Mouse (Mus musculus) liver, adult (tissue): ENCODE measurements around the gene Kcnq1.

ENCODE experiments used
- GATA4 ChIP-seq: IDR thresholded peaks from 2 replicates; pipeline ENCODE4 v1.6.1; 2014; ENCODE audit warnings: mild to moderate bottlenecking, low read length; ENCODE audit not compliant: insufficient replicate concordance

The Kcnq1 gene

DNA sequence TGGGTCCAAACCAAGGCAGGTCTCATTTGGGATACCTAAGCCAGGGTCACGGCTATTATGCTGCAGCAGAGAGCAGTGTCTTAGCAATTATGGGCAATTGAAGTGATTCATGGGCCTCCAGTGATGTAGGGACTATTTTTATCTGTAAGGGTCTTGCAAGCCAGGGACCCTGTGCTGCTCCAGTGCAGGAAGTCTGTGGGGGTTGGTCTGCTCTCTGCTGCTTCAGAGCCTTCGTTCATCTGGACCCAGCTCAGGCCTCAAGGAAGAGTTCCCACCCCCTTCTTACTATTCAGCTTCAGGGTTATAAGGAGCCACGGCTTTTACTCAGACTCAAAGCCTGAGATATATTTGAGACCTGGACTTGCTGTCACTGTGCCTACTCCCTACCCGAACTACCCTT, 227.4 kb downstream of the Kcnq1 start:
- no peak for TF ChIP-seq GATA4

GRCm38 (mm10) chr7:143338690-143339089, 232.5 kb downstream of the Kcnq1 start:
- TF ChIP-seq GATA4 = no peak

GRCm38 (mm10) chr7:143340601-143341281, 234.6 kb downstream of the Kcnq1 start:
- no peak for TF ChIP-seq GATA4

DNA sequence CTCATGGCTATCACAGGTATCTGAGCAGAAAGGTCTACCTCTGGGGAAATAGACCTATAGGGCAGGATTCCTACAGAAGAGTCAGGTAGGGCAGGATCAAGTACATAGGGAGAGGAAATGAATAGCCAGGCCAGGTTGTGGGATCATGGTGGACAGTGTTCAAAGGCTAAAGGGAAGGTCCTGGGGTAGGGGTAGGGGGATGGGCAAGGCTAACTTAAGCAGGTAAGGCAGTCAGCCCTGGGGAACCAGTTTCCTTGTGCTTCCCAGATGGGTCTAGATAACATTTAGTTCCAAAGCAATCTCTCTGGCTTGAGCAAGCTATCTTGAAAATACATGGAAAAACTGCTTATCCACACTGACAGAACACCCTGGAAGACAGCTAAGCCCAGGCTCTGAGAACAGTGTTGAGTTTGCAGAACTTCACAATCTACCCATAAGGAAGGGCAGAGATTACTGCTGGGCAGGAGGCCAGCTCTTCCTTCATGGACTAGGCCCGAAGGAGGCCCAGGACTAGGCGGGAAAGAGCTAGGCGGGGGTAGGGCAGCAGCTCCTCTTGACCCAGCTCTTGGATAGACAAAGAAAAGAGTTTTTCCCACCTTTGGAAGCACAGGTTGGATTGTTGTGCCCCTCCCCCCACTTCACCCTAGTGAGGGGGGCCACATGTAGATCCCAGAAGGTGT, 235.3 kb downstream of the Kcnq1 start:
- peak; percentile 95 for TF ChIP-seq GATA4

- no peak for TF ChIP-seq GATA4
Measured at GRCm38 (mm10) chr7:143343781-143344306, 237.7 kb downstream of the Kcnq1 start.

DNA sequence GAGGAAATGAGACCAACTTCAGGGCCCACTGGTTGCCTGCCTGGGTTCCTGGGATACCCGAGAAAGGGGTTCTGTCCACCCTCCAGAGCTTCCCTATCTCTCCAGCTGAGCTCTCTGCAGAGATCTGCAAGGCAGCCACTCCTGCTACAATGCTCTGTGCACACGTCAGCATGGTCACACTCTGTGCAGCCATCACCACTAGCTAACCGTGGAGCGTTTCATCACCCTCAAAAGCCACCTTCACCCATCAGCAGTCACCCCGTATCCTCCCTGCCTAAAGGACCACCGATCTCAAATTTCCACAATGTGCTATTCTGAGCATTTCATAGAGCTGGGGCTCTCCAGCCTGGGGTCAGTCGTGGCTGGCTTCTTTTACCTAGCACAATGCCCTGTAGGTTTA, 243.1 kb downstream of the Kcnq1 start:
- no peak for TF ChIP-seq GATA4

DNA sequence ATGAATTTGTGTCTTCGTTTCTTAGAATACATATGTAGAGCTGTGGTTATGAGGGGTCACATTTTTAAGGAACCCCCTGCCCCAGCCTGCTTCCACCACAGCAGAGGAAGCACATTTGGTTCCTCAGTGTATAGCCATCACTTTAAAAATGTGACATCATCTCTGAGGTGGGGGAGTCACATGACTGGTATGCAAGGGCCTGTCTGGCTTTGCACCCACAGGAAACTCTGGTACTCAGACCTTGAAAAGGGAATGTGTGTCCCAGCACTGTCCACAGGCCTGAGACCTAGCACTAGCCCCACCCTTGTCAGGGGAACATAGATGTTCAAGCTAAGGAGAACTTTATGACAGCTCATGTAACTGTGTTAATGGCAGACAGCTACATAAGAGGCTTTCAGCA, 243.7 kb downstream of the Kcnq1 start:
- TF ChIP-seq GATA4 = no peak

DNA sequence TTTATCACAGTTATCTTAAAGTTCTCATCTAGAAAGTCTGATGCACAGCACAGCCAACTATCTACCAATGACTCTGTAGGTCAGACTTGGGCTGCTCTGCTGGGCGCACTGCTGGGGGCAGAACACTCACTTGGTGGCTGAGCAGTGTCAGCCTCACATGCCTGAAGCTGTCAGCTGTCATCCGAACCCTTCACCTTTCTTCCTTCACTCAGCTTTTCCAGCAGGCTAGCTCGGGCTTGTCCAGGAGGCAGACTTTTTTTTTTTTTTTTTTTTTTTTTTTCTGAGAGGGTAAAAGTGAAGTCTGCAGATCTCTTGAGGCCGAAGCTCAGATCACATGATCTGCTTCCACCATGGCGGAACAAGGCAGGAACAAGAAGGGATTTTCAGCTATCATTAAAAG, 249.7 kb downstream of the Kcnq1 start:
- no peak for TF ChIP-seq GATA4

DNA sequence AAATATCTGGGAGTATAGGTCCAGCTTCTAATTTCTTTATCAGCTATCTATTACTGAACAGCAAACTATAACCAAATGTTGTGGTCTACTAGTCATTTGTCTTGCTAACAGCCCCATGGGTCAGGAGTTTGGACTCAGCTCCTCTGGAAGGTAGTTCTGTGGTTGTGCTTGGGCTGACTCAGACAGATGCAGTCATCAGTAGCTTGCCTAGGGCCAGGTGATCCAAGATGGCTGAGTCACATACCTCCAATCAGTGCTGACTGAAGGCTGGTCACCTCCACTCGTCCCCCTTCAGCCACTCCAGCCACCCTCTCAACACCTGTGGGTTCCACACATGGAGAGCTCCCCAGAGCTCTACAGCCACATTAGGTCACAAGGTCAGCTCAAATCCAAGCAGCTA, 250.9 kb downstream of the Kcnq1 start:
- TF ChIP-seq GATA4 = no peak

DNA sequence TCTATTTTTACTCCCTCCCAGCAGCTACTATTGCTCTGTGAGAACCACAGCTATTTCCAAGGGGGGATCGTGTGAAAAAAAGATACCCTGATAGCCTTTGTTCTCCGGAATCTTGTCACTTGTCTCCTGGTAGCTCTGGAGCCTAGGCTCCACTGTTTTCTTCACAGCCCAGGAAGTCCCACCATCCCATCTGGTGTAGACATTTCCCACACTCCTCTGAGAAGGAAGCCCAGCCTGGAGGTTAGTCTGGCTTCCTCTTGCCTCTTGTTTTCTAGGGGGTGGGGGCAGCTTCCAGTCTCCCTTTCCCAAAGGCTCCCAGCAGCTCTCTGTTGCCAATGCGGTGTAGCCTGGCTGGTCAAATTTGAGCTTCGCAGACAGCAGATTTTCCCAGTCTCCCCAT, 251.7 kb downstream of the Kcnq1 start:
- TF ChIP-seq GATA4 = no peak

GRCm38 (mm10) chr7:143359762-143360161, 253.6 kb downstream of the Kcnq1 start:
- no peak for TF ChIP-seq GATA4

- TF ChIP-seq GATA4 = peak; percentile 95; the same call in 1 of the 2 replicates
Measured at GRCm38 (mm10) chr7:143360776-143361175, 254.6 kb downstream of the Kcnq1 start.

- TF ChIP-seq GATA4 = no peak
Measured at GRCm38 (mm10) chr7:143364092-143364832, 258.1 kb downstream of the Kcnq1 start.

DNA sequence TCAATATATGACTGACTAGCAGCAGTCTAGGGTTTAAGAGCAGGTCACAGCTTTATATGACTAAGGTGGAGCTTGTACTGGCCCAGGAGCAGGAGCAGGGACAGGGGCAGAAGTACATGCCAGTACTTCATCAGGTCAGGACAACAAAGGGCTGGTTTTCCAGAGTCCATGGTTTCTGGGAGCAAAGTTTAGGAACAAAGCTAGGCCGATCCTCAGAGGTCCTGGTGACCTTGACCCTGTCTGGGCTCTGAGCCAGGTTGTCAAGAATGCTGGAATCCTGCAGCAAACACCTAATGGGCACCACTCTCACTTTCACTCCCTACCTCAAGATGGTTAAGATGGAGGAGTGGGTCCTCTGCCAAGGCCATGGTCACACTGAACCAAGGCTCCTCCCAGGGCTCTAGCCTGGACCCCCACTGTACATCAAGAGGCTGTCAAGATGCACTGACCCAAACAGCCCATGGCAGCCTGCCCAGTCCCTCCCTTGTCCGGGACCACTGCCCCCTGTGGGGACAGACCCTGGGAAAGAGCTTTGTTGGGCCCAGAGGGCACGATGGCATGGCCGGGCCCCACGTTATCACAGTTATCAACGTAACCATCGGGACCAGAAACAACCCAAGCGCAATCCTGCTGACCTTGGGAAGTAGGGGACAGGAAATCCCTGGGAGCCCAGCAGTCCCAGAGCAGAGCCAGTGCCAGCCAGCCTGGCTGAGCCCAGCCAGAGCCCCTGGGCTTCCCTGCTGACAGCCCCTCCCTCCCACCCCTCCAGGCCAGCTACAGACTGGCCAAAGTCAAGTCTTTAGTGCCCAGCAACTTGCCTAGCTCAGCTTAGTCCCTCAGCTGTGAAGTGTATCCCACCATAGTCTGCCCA, 259.0 kb downstream of the Kcnq1 start:
- TF ChIP-seq GATA4 = peak; percentile 4; the same call in 1 of the 2 replicates
